Mouse (Mus musculus) adrenal gland, postnatal 4 days (tissue): ENCODE measurements around the gene Ppp1cb. TPM values are rescaled to one million over a fixed set of nuclear protein-coding genes. Genes with fewer than 3 reads are reported as not detected.
"Not testable (repeated sequence)": the region's sequence is repeated elsewhere in the genome, so short reads cannot be mapped to it uniquely, and the experiment has no call there.

ENCODE experiments used
- DNase-seq, 2 experiments: peaks; one replicate each; pipeline ENCODE4 v3.0.0; 2021 to 2022; ENCODE audit warnings: low spot score in 2 of 2, mixed read lengths in 2 of 2
- long read RNA-seq, 2 experiments: library from polyadenylated mRNA; stranded (forward); transcript quantifications; one replicate each; pipeline ENCODE4 v2.0.0; 2021
- total RNA-seq, 2 experiments: library from RNA; stranded (reverse); gene quantifications; 2 replicates each; pipeline ENCODE4 v1.2.3; 2021

Ppp1cb gene
- total RNA-seq, result 100 to 1,000 TPM; 309 to 334 TPM
- long read RNA-seq, experiment 1, full-length matches to known transcripts, result 71 of 84 reads
- long read RNA-seq, experiment 1, partial matches to known transcripts, result 6 of 84 reads
- long read RNA-seq, experiment 1, other reads (novel, unspliced or antisense), result 7 of 84 reads
- long read RNA-seq, experiment 2, full-length matches to known transcripts, result 379 of 409 reads
- long read RNA-seq, experiment 2, partial matches to known transcripts, result 11 of 409 reads
- long read RNA-seq, experiment 2, other reads (novel, unspliced or antisense), result 19 of 409 reads

DNA sequence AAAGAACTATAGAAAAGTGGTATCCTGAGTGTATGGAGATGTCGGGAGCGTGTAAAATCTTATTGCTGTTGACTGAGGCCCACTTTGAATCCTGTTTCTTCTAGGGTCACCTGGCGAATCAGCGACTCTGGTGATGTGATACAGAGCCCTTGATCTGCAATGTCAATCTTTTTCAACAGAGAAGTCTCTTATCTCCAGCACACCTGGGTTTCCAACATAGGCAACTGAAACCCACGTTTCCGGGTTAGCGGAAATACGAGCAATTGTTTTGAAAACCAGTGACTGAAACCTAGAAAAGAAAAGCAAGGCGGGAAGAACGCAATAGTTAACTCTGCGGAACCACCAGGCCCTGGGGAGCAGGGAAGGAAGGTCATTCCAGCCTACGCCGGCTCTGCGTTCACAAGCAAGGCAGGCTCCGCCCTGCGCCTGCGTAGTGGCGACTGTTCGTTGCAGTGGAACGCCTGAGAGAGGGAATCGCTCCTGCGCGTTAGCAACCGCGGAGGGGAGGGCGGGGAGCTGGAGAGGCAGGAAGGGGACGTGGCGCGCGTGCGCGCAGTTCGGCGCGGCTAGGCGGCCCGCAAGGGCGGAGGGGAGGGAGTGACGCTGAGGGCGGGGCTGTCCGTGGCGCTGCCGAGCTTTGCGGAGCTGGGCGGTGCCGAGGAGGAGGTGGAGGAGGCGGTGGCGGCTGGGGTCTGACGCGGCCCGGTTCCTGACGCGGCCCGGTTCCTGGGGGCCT, at the start of gene Ppp1cb:
Gene Ppp1cb (plus strand): TSS at position 436 of the 736 bp plus-strand sequence.
- peak; percentile 90 to 94 for DNase-seq

DNA sequence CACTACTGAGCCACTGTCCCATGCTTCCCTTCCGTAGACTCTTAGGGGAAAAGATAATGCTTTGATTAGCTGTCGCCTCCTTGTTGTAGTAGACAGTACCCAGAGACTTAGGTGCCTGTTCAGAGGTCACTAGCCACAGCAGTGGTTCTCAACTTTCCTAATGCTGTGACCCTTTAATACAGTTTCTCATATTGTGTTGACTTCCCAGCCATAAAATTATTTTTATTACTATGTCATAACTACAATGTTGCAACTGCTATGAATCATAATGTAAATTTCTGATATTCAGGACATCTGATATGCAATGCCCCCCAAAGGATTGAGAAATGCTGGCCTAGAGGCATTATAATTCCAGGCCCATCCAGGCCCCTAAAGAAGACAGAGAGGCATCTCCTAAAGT, 48.9 kb upstream of the Ppp1cb start:
- no peak for DNase-seq

DNA sequence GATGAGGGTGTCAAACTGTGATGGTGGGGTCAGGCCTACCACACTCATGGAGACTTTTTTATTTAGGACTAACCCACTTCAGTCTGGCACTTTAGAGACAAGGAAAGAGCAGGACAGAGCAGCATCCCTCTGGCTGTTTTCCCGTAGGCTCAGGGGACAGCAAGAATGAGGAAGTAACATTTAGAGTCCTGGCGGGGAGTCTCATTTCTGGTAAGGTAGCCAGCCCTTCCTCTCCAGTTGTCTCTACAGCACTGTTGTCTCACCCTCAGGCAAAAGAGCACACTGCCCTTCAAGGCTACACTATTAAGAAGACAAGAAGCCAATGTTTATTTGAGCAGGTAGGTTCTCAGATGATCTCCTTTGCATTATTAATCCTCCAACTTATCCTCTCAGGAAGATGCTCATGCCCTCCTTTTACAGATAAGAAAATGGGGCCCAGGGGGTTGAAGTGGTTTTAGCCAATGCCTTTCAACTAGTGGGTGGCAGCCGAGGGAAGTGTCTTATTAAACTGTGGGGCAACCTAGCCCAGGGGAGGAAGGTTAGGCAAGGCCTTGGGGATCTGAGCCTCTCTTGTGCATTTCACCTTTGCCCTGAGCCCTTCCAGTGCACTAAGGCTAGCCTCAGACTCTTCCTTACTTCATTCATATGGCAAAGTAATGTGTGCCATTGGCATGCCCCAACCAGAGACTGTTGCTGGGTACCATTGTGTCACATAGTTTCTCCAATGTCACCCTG, 47.5 kb upstream of the Ppp1cb start:
- no peak for DNase-seq

- no peak for DNase-seq
Observed at GRCm38 (mm10) chr5:32412186-32412950, 46.3 kb upstream of the Ppp1cb start.

DNA sequence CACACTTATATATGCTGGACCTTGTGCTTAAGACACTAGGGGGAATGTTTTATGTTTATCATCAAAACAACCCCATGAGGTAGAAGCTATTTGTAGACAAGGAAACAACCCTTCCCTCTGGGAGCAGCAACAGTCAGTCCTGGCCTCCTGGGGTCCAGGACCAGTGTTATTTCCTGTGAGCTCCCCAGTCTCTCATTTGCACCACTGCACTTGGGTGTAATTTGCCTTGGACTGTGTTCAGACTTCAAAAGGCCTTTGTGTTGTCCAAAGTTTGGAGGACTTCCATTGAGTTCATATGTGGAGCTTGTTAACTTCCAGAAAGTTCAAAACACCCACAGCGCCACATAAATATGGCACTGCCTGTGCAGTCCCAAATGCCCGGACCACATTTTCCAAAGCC, 45.6 kb upstream of the Ppp1cb start:
- DNase-seq, result no peak

DNA sequence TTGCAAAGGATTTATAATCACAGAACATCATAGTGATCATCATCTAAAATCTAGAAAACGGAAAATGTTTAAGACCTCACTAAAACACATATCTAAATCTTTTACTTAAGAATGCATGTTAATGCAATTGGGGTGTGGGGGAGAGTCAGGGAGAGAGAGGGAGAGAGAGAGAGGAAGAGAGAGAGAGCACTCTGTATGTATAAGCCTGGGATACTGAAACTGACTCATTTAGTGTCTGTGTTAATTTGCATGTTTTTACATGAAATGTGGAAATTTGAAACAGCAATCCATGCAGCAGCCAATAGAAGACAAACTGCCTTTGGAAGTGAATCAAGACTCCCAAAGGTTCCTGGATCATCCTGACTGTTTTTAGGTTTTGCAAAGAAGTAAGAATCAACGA, 45.1 kb upstream of the Ppp1cb start:
- no peak for DNase-seq

- DNase-seq, result no peak
Observed at GRCm38 (mm10) chr5:32414461-32414985, 44.1 kb upstream of the Ppp1cb start.

GRCm38 (mm10) chr5:32415554-32415953, 43.1 kb upstream of the Ppp1cb start:
- no peak for DNase-seq

DNA sequence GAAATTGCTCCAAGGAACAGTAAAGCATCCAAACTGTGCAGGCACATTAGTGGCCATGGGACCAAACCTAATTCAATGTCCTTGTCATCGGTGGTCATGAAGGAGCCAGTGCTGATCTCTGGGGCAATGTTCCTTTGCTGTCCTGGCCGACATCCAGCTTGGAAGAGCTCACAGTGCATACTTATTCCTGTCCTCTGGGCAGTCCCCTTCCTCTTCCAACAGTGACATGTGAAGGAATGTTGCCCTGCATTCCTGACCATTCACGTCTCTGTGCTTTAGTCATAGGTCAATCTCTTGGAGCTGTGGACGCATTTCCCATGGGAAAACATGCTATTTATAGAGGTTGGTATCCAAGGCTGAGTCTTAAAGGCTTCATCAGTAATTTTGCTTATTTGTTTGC, 41.8 kb upstream of the Ppp1cb start:
- no peak for DNase-seq

DNA sequence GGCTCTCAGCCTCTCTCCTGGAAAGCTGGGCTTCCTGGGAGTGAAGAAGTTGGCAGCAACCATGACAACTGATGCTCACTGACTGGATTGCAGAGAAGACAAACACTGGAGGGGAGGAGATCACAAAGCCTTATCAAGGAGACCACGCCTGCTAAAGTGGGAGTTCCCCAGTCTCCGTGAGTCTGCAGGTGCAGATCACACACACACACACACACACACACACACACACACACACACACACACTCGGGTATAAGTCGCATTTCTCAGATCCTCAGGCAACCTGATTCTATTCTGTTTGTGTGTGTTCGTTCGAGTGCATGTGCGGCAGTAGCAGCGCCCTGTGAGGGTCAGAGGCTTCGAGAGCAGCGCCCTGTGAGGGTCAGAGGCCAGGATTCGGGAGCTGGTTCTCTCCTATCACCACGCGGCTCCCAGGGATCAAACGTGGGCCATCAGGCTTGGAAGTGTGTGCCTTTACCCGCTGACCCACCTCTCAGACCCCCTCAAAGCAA, 36.5 kb upstream of the Ppp1cb start:
- no peak for DNase-seq

DNA sequence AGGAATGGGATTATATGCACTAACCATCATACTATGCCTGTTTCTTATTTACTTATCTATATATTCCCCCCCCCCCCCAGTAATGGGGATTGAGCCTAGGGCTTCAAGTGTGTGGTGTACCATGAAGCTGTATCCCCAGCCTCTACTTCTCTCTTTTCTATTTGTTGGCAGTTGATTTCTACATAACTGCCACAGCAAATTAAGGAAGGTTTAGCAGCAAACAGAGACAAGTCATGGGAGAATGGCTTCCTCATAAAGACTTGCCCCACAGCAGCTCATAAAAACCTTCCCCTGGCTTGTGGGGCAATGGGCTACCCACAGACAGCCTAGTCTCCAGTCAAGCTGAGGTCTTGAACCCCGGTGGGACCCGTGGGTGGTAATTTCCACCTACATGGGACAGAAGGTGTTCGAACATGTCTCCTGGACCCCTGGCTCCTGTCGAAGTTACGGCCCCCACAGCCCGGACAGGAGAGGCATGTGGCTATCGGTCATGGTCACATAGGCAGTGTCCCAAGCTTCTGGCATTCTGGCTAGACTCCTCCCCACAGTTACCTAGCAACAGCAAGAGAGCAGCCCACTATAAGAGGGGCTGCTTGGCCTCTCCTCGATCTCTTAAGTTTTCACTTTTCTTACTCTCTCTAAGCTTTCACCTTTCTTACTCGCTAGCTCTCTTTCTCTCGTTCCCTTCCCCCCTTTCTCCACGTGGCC, 35.1 kb upstream of the Ppp1cb start:
- no peak for DNase-seq

- DNase-seq, result no peak
Observed at GRCm38 (mm10) chr5:32424464-32424863, 34.2 kb upstream of the Ppp1cb start.

GRCm38 (mm10) chr5:32425485-32426171, 33.0 kb upstream of the Ppp1cb start:
- DNase-seq, result no peak

DNA sequence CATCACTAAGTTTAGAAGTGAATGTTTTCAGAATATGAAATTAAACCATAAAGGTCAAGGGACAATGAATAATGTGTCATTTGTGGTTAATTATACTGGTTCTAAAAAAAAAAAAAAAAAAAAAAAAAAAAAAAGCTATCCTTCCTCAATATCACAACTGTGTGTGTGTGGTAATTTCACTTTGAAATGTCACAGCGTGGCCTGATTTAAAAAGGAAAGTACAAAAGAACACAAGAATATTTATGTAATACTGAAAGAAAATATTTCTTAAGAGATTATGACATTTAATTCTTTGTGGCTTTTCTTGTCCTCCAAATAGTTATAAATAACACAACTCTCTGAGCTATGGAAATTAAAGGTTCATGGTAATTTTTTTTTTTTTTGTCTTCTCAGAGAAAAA, 28.2 kb upstream of the Ppp1cb start:
- DNase-seq, result no peak

DNA sequence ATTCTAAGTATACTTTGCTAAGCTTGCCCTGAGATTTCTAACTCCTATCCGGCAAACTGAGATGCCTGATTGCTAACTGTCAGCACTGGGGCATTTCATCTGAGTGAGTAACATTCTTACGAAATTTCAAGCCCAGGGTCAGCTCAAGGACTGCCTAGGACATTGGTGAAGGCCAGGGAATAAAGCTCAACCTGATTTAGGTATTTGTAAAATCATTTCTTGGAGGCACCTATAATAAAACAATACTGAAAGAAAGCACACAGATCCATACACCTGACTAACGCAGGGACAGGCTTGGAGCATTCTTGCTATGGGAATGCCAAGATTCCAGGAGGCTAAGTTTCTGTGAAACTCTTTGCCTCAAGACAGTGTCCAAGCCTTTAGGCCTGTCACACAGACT, 24.3 kb upstream of the Ppp1cb start:
- DNase-seq, result not testable (repeated sequence)

DNA sequence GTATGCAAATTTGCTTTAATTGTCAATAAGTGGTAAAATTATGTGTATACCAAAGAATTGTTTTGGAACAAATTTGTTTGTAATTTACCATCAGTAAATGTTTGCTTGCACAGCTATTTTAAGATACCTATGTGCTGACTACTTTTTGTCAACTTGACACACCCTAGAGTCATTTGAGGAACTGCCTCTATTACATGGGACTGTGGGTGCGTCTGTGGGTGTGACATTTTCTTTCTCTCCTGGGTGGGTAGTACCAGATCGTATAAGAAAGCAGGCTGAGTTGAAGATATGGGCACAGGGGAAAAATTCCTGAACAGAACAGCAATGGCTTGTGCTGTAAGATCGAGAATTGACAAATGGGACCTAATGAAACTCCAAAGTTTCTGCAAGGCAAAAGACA, 23.0 kb upstream of the Ppp1cb start:
- DNase-seq, result no peak

DNA sequence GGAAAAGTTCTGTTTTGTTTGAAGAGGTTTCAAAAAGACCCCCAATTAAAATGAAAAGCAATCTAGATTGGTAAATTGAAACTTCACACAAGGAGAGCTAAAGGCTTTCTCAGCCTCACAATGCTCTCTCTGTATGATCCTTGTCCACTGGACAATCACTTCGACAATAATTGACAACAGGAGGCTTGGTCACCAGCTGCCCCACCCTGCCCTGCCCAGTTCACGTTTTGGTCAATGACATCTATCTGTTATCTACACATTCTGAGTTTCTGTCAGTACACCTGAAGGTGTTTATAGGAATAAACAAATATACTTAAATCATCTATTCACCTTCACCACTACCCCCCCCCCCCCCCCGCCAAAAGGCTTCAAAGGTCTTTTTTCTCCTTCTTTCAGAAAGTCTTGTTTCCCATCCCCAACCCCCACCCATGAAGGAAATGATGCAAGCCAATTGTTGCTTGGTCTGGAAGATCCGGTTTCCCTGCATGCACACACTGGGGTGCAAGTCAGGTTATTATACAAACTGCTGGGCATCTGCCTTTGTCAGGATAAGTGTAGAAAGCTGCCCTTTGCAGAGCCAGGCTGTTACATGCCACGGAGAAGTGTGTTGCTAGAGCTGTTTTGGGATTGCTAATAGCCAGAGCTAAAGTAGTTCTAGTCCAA, 20.6 kb upstream of the Ppp1cb start:
- no peak for DNase-seq

GRCm38 (mm10) chr5:32438564-32438922, 20.1 kb upstream of the Ppp1cb start:
- no peak for DNase-seq

GRCm38 (mm10) chr5:32441336-32441735, 17.3 kb upstream of the Ppp1cb start:
- DNase-seq, result no peak
